Mouse (Mus musculus): ENCODE measurements around the gene Nfkbia.

Nfkbia gene

DNA sequence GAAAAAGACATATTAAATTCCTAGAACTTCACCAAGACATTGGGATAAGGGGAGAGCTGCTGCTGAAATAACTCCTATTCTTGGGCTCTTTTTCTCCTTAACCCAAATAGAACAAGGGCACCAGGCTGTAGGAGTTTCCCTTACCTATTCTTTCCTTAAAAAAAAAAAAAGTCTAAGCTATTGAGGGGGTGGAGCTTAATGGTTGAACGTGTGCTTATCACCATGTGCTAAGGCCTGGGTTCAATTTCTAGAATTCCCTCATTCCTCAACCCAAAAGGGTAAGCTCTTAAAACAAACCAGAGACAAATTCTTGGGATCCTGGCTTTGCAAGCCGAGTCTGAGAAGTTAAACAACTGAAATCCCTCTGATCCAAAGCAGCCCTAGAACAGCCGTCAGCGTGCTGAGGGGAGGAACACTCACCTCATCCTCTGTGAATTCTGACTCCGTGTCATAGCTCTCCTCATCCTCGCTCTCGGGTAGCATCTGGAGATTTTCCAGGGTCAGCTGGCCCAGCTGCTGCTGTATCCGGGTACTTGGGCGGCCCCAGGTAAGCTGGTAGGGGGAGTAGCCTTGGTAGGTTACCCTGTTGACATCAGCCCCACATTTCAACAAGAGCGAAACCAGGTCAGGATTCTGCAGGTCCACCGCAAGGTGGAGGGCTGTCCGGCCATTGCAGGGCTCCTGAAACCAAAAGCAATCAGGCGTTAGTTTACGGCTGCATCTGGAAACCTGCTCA is 2.3 kb downstream of the Nfkbia start:
- DNase-seq = no peak

DNA sequence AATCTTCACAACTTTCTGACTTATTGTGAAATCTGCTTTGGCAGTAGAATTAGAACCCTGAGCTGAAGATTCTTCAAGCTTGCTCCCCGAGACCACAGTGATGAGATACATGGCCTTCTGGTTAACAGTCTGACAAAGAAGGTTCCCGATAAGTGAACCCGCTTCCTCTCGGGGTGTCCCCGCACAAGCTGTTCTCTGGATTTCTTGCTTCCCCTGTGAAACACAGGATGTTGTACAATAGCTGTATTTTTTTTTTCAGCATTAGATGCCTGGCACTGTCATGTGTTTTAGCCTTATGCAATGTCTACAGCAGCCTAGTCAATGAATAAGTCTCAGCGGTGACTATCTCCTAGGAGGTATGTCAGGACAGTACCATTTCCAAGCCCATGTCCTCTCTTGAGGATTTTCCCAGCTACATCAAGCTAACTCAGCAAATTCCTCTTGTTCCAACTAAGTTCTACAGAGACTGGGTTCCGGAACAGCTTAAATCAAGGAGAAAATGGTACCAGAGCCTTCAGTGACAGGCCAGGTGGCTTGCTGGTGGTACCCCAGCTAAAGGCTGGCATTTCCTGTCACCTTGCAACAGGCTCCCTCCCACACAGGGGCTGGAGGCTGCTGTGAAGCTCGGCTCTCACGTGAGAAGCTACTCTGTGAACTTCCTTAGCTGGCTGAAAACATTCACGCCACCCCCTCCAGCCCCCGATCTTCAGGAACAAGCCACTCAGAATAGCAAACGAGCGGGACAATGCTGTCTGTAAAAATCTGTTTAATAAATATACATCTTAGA is 3.6 kb downstream of the Nfkbia start:
- DNase-seq = no peak

- no peak for DNase-seq
Observed at GRCm38 (mm10) chr12:55487843-55488660, 4.4 kb downstream of the Nfkbia start.

DNA sequence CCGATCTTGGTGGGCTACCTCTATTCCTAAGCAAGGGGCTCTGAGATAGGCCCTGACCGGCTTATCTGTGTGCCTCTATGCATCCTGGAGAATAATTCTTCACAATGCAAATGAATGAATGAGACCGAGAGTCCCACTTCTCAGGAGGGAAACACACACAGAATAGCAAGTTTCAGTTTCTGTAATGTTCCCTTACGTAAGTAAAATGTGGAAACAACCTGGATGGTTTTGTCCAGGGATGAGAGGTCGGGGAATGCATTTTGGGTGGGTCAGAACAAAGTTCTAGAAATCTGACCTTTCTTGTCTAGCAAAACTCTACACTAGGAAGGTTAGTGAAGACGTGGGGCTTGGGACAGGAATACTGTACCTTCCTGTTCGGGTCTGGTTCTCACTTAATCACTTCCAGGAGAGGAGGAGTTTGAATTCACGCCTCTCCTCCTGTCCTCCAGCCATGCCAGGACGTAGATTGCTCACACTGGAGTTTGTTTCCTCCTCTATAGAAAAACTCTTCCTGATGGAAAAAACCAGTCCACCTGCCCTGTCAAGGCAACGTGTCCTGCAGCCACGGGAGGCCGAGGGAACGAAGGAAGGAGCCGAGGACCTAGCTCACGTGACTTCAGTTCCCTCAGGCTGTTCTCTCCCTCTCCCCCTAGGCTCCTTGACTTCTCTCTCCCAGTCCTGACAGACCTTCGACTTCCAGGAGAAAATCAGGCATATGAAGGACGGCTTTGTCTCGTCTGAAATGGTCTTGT is 5.3 kb downstream of the Nfkbia start:
- DNase-seq = no peak

DNA sequence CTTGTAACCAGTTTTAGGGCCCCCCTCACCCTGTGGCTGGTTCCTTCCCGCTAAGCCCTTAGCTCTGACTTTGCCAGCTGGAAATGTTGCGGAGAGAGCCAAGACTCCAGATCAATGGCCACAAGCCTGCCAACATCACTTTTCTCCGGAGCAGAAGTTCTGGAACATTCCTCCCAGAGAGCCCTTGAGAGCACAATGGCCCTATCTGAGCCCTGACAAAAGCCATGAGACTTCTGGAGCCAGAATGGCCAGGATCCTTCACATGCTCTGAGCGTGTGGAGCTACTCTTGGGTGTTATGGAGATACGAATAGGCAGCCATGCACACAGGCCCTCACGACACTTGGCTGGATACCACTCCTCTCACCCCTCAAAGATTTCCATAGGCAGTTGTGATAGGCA is 7.6 kb downstream of the Nfkbia start:
- no peak for DNase-seq

GRCm38 (mm10) chr12:55484079-55484774 is 8.2 kb downstream of the Nfkbia start:
- DNase-seq = no peak

- no peak for DNase-seq
Observed at GRCm38 (mm10) chr12:55483591-55483990, 8.9 kb downstream of the Nfkbia start.

- DNase-seq = no peak
Observed at GRCm38 (mm10) chr12:55482732-55483131, 9.7 kb downstream of the Nfkbia start.

- no peak for DNase-seq
Observed at GRCm38 (mm10) chr12:55481739-55482138, 10.7 kb downstream of the Nfkbia start.

DNA sequence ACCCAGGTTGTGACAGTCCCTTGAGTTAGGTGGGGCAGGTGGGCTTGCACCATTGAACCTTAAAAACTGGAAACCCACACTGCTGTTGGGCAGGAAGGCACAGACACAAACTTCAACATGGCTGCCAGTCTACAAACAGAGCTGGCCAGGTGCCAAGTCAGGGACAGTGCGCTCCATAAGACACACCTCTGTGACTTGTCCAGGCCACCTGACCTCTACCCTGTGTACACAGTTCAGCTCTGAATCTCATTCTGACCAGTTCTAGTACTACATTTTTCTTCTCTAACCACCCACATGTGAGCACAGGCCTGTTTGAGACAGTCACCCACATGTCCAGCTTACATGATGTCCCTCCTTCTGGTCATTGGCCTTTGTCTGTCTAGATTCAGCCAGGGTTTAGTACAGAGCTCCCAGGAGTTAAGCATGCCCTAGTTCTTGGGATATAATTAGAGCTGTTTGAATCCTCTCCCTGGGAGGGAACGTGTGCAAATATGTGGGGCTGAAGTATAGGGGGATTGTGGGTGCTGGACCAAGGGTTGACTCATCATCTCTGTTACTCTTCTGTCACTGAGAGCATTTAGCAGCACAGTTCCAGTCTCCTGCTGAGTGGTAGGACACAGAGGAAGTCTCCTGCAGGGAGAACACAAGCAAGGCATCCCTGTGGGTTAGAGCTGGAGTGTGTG is 11.8 kb downstream of the Nfkbia start:
- DNase-seq = no peak

- DNase-seq = no peak
Observed at GRCm38 (mm10) chr12:55478901-55479300, 13.5 kb downstream of the Nfkbia start.

DNA sequence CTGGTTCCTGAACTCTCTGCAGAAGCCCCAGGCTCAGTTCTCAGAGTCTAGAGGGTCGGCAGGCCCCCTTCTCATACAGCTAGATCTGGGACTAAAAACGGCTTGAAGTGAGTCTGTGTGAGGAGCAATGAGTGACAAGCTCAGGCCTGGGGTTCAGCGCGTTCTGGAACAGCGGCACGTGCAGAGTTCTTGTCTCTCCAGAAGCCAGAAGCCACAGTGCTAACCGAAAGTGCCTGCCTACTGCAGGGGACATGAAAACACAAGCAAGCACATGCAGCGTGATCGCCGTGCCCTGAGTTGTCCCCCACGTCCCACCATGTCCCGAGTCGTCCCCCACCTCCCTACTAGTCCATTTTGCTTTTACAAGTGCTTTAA is 18.3 kb downstream of the Nfkbia start:
- no peak for DNase-seq

- DNase-seq = peak; percentile 75
Observed at GRCm38 (mm10) chr12:55473250-55474208, 18.9 kb downstream of the Nfkbia start.

DNA sequence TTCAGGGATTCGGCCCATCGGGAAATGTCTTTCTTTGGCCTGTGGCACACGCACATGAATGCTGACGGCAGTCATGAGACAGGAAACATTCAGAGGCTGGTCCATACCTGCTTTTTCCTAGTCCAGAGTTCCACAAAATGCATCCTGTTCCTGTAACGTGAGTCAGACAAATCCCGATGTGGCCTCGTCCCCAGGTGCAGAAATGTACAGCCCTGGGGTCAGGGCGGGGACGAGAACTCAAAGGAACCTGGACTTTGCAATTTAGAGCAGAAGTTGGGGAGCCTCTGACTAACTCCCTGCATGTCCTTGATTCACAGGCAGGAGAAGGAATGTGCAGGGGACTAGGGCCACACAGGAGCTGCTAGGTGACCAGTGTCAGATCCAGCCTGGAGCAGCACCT is 21.1 kb downstream of the Nfkbia start:
- DNase-seq = no peak

DNA sequence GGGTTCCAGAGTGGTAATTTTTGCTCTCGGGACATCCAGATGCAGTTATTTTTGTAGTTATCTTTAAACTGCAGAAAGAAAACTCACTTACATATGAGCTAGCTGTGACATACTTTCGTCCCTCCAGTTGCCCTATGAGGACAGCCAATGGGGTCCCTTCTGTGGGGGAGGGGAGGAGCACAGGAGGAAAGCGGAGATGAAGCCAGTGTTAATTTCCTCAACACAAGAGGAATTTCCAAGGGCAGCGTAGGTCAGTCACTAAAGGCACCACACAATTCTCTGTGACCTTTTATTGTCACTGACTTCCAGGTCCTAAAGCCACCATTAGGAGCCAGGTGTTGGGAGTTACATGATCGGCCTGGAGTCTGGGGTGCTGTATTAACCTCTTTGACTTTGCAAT is 22.0 kb downstream of the Nfkbia start:
- no peak for DNase-seq

- no peak for DNase-seq
Observed at GRCm38 (mm10) chr12:55467331-55468180, 24.9 kb downstream of the Nfkbia start.

- DNase-seq = no peak
Observed at GRCm38 (mm10) chr12:55466816-55467215, 25.6 kb downstream of the Nfkbia start.

DNA sequence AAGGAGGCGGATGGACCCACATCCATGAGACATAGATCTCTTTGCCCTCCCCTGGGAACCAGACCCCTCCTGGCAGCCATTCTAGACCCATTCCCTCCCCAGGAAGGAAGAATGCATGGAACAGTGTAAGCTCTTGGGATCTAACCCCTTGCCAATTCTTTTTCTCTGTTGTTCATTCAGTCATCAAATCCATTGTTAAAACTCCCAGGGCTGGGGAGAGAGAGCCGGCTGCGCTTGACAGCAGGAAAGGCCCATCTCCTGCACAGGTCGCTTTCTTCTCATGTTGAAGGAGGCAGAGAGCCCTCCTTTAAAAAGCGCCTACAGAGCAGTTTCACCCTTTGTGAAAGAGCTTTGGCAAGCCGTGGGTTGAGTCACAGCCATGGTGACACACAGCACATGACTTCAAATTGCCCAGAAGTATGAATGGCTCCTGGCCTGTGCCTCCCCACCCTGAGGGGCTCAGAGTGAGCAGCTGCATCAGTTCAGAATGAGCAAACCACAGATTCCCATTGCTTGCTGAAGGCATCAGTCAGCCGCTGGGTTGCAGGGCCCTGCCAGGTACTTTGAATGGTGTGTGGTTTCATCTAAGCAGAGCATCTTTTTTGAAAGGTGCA is 26.3 kb downstream of the Nfkbia start:
- DNase-seq = peak; percentile 39

Measured in kidney, postnatal 10 days (tissue).